Mouse (Mus musculus) C2C12 (cell line): ENCODE results near the gene Cyp46a1.

Experiments
- CTCF ChIP-seq: IDR thresholded peaks from one replicate; pipeline ENCODE4 v1.5.1; 2011; ENCODE audit not compliant: control insufficient read depth, insufficient read depth, insufficient read length
- FOSL1 ChIP-seq: IDR thresholded peaks from one replicate; pipeline ENCODE4 v1.8.0; 2011; ENCODE audit warnings: mild to moderate bottlenecking, low read length; ENCODE audit not compliant: poor library complexity, insufficient read depth, severe bottlenecking
- MAX ChIP-seq: IDR thresholded peaks from one replicate; pipeline ENCODE4 v1.6.1; 2011; ENCODE audit warnings: mild to moderate bottlenecking, control low read depth
- MYOD1 ChIP-seq: IDR thresholded peaks from one replicate; pipeline ENCODE4 v1.6.1; 2011; ENCODE audit warnings: low read depth; ENCODE audit not compliant: control insufficient read depth, insufficient read length

- TF ChIP-seq CTCF, result no peak
- no peak for TF ChIP-seq FOSL1
- TF ChIP-seq MAX, result no peak
- no peak for TF ChIP-seq MYOD1
Measured at GRCm38 (mm10) chr12:108338572-108339190, 4.5 kb downstream of the Cyp46a1 start.
